Mouse (Mus musculus) olfactory bulb, adult 2 months (tissue): ENCODE results near the gene D2hgdh.
"Not testable (repeated sequence)": the region's sequence is repeated elsewhere in the genome, so short reads cannot be mapped to it uniquely, and the experiment has no call there.

Source experiments
- CTCF ChIP-seq: fragments of 200-500 bp; IDR thresholded peaks from 2 replicates; pipeline ENCODE4 v1.5.1; 2012; ENCODE audit warnings: low read depth, mild to moderate bottlenecking, low read length, moderate library complexity; ENCODE audit not compliant: insufficient read depth
- POLR2A ChIP-seq: fragments of 200-500 bp; IDR thresholded peaks from 2 replicates; pipeline ENCODE4 v1.6.1; 2012; ENCODE audit warnings: mild to moderate bottlenecking, low read depth, low read length, moderate library complexity; ENCODE audit not compliant: insufficient read depth

- TF ChIP-seq CTCF, POLR2A: not testable (repeated sequence)
Measured at GRCm38 (mm10) chr1:93901291-93901690, 76.6 kb downstream of the D2hgdh start.
